Mouse (Mus musculus): ENCODE measurements around the gene Atp6v0e2. TPM values are rescaled to one million over a fixed set of nuclear protein-coding genes. Genes with fewer than 3 reads are reported as not detected.

Gene Atp6v0e2
- total and polyA plus RNA-seq, 2 experiments from 2014 or later, result 10.5 to 13.0 TPM

DNA sequence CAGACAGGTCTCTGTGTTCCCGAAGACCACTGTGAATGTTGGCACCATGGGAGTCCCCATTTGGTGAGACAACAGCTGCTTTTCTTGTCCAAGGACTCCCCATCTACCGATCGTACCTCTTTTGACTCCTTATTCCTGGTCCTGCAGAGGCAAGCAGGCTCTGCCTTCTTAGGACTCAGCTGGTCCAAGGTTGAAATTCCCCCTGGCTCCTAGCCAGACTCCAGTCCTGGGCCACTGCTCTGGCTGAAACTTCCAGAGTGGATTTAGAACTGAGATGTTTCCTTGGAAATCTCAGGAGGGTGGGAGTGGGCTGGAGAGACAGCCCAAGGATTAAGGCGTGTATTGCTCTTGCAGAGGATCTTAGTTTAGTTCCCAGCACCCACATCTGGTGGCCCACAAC is 39.9 kb upstream of the Atp6v0e2 start:
- 77% methylated on average over 4 of the region's 4 CpGs for WGBS
- TF ChIP-seq CTCF (IDR thresholded peaks at IDR 0.05; ENCODE audit: low read depth) (no peak), EP300 (IDR thresholded peaks at IDR 0.05; ENCODE audit: low read depth) (no peak)
- no peaks in the 10 kb centered on the region for H3K27me3 ChIP-seq (ENCODE audit: control insufficient read depth, insufficient read depth, low read length)

DNA sequence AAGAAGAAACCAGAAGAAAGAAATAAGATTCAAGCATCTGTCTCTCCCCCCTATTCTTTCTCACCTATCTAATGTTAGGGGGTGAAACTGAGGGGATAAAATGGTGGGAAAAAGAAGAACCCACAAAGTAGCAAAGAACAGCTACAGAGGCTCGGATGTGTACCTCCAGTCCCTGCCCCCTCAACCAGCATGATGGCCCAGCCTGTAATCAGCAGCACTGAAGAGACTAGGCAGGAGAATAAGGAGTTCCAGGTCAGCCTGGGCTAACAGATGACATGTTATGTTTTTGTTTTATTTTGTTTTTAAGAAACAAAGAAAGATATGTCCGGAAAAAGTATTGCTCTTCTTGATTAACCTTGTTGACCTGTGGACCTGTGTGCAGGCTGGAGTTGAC is 33.6 kb upstream of the Atp6v0e2 start:
- Histone ChIP-seq H3K27me3 (ENCODE audit: control insufficient read depth, insufficient read depth, low read length) (no peaks in the 10 kb centered on the region), H3K27ac (ENCODE audit: low read depth) (no peak overlapping the region), H3K36me3 (replicated peaks; ENCODE audit: control insufficient read depth, insufficient read depth, low read length) (no peaks in the 10 kb centered on the region), H3K4me2 (ENCODE audit: low read depth, low read length) (peak overlapping the region; percentile 80; the same call in 1 of the 2 replicates), H3K4me3 (ENCODE audit: low read depth, low read length) (peak overlapping the region; percentile 58), H3K4me1 (ENCODE audit: control insufficient read depth, insufficient read depth) (0 out of 2 replicates have a peak, but pooled peaks cover 4% of the 10 kb centered on the region), H3K9ac (replicated peaks; ENCODE audit: low read depth, low read length) (no peak overlapping the region), H3K9me3 (replicated peaks; ENCODE audit: control insufficient read depth, low read length) (no peaks in the 10 kb centered on the region)
- ATAC-seq (ENCODE audit: insufficient read depth, low read depth), result 0 out of 2 replicates have a peak, but pooled peaks have one; percentile 7
- no peak for DNase-seq (ENCODE audit: low spot score)
- 0% methylated on average over 2 of the region's 2 CpGs for WGBS
- no peak for TF ChIP-seq EP300 (IDR thresholded peaks at IDR 0.05; ENCODE audit: low read depth)
- TF ChIP-seq CTCF (IDR thresholded peaks at IDR 0.05; ENCODE audit: low read depth), result no peak

More for the DNA sequence above, 39.9 kb upstream of the Atp6v0e2 start:
- no peaks in the 10 kb centered on the region for H3K36me3 ChIP-seq (replicated peaks; ENCODE audit: control insufficient read depth, insufficient read depth, low read length)
- no peak for ATAC-seq (ENCODE audit: insufficient read depth, low read depth)
- no peak overlapping the region for H3K27ac ChIP-seq (ENCODE audit: low read depth)
- H3K9ac ChIP-seq (replicated peaks; ENCODE audit: low read depth, low read length), result no peak overlapping the region
- H3K9me3 ChIP-seq (replicated peaks; ENCODE audit: control insufficient read depth, low read length), result no peaks in the 10 kb centered on the region
- no peak for DNase-seq (ENCODE audit: low spot score)
- H3K4me1 ChIP-seq (ENCODE audit: control insufficient read depth, insufficient read depth), result no peaks in the 10 kb centered on the region
- H3K4me2 ChIP-seq (ENCODE audit: low read depth, low read length), result no peak overlapping the region
- no peak overlapping the region for H3K4me3 ChIP-seq (ENCODE audit: low read depth, low read length)

DNA sequence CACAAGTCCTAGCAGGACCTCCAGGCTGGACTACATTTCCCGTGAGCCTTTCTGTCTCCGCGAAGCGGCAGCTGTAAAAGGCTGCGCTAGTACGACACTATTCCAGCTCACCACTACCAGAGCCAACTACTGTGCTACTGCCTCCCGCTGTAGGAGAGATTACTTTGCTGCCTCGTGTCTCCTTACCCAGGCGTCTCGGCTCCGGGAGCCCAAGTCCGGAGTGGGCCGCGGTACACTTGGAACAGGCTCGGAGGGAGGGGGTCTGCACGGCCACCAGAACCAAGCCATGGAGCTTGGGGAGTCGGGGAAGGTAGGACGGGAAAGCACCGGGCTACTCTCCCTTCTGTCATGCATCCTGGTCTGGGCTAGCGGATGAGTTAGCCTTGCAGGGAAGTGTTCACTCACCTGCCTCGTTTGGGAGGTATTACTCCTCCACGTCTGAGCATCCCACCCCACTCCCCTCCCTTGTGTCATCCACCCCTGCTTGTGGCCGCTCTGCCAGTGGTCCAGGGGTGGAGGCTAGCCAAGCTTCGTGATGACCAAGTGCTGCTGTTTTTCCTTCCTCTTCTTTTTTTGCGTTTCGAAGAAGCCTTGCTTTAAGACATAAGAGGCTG is 33.1 kb upstream of the Atp6v0e2 start:
- Histone ChIP-seq H3K36me3 (replicated peaks; ENCODE audit: control insufficient read depth, insufficient read depth, low read length) (no peaks in the 10 kb centered on the region), H3K27ac (ENCODE audit: low read depth) (peak overlapping the region; percentile 35; the same call in 1 of the 2 replicates), H3K4me2 (ENCODE audit: low read depth, low read length) (peak overlapping the region; percentile 80), H3K4me3 (ENCODE audit: low read depth, low read length) (peak overlapping the region; percentile 58), H3K9ac (replicated peaks; ENCODE audit: low read depth, low read length) (peak overlapping the region; percentile 70), H3K9me3 (replicated peaks; ENCODE audit: control insufficient read depth, low read length) (no peaks in the 10 kb centered on the region), H3K4me1 (ENCODE audit: control insufficient read depth, insufficient read depth) (0 out of 2 replicates have a peak, but pooled peaks cover 4% of the 10 kb centered on the region), H3K27me3 (ENCODE audit: control insufficient read depth, insufficient read depth, low read length) (no peaks in the 10 kb centered on the region)
- peak; percentile 20; the same call in 1 of the 2 replicates for TF ChIP-seq CTCF (IDR thresholded peaks at IDR 0.05; ENCODE audit: low read depth)
- TF ChIP-seq EP300 (IDR thresholded peaks at IDR 0.05; ENCODE audit: low read depth), result no peak
- WGBS, result 1% methylated on average over 26 of the region's 26 CpGs
- DNase-seq (ENCODE audit: low spot score), result peak; percentile 91
- ATAC-seq (ENCODE audit: insufficient read depth, low read depth), result peak; percentile 95

DNA sequence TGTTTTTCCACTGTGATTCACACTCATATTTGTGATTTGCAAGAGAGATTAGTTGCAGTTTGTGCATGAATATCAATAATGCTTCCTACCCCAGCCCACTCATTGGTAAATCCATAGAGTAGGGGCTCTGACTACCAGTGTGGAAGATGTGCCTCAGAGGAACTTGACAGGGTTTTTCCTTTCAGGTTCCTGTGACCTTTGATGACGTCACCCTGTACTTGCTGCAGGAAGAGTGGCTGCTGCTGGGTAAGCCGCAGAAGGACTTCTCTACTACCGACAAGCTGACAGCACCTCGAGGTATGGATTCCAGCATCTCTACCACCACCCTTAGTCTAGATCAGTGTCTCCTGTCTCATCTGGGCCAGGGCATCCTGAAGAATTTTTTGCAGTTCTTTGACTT is 29.3 kb upstream of the Atp6v0e2 start:
- ATAC-seq (ENCODE audit: insufficient read depth, low read depth), result no peak
- no peak for DNase-seq (ENCODE audit: low spot score)
- no peak overlapping the region for H3K4me2 ChIP-seq (ENCODE audit: low read depth, low read length)
- no peak overlapping the region for H3K9ac ChIP-seq (replicated peaks; ENCODE audit: low read depth, low read length)
- 0 out of 2 replicates have a peak, but pooled peaks cover 4% of the 10 kb centered on the region for H3K4me1 ChIP-seq (ENCODE audit: control insufficient read depth, insufficient read depth)
- H3K4me3 ChIP-seq (ENCODE audit: low read depth, low read length), result no peak overlapping the region
- no peaks in the 10 kb centered on the region for H3K27me3 ChIP-seq (ENCODE audit: control insufficient read depth, insufficient read depth, low read length)
- no peaks in the 10 kb centered on the region for H3K9me3 ChIP-seq (replicated peaks; ENCODE audit: control insufficient read depth, low read length)
- no peak overlapping the region for H3K27ac ChIP-seq (ENCODE audit: low read depth)
- no peak for TF ChIP-seq EP300 (IDR thresholded peaks at IDR 0.05; ENCODE audit: low read depth)
- no peak for TF ChIP-seq CTCF (IDR thresholded peaks at IDR 0.05; ENCODE audit: low read depth)
- peaks cover 4% of the 10 kb centered on the region; the same call in 1 of the 2 replicates for H3K36me3 ChIP-seq (replicated peaks; ENCODE audit: control insufficient read depth, insufficient read depth, low read length)
- 40% methylated on average over 4 of the region's 4 CpGs for WGBS

DNA sequence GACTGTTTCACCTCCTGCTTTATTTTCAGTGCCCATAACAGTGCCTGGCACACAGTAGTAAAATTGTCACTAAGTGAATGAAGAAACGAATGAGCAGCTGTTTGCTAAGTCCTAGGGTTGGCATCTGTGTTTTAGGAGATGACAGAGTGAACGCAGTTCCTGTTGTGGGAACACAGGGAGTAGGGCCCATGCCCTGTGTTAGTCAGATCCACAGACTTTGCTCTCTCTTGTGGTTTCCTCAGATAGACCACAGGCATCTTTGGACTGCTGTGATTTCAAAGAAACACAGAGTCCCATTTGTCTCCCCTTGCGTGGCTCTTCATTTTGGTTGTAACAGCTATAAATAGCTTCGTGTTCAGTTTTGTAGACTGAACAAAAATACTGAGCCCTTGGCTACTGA is 27.0 kb upstream of the Atp6v0e2 start:
- Histone ChIP-seq H3K4me3 (ENCODE audit: low read depth, low read length) (no peak overlapping the region), H3K4me1 (ENCODE audit: control insufficient read depth, insufficient read depth) (no peaks in the 10 kb centered on the region), H3K36me3 (replicated peaks; ENCODE audit: control insufficient read depth, insufficient read depth, low read length) (peaks cover 15% of the 10 kb centered on the region), H3K4me2 (ENCODE audit: low read depth, low read length) (no peak overlapping the region), H3K9ac (replicated peaks; ENCODE audit: low read depth, low read length) (no peak overlapping the region), H3K27ac (ENCODE audit: low read depth) (no peak overlapping the region), H3K9me3 (replicated peaks; ENCODE audit: control insufficient read depth, low read length) (no peaks in the 10 kb centered on the region), H3K27me3 (ENCODE audit: control insufficient read depth, insufficient read depth, low read length) (no peaks in the 10 kb centered on the region)
- ATAC-seq (ENCODE audit: insufficient read depth, low read depth) (no peak), DNase-seq (ENCODE audit: low spot score) (no peak)
- no peak for TF ChIP-seq EP300 (IDR thresholded peaks at IDR 0.05; ENCODE audit: low read depth)
- TF ChIP-seq CTCF (IDR thresholded peaks at IDR 0.05; ENCODE audit: low read depth), result no peak
- 68% methylated on average over 4 of the region's 4 CpGs for WGBS
